Mouse (Mus musculus) subcutaneous adipose tissue, adult 2 months (tissue): ENCODE data around the gene Taf7l. TPM values are rescaled to one million over a fixed set of nuclear protein-coding genes. Genes with fewer than 3 reads are reported as not detected.

Experiments used
- polyA plus RNA-seq: library from polyadenylated mRNA; depleted of rRNA; stranded (reverse); fragments of >200 nt; gene quantifications from 2 replicates; pipeline ENCODE4 v1.2.3, GENCODE M21; 2012; ENCODE audit warnings: low replicate concordance; rRNA removed

Taf7l gene
- not detected in 2 replicates for polyA plus RNA-seq

GRCm38 (mm10) chrX:134476290-134476689, at the start of gene Taf7l:
Gene Taf7l, minus strand, starts transcription at chrX:134476490.

Other genes with a start within 250 kb of the Taf7l start
- 9.3 and 10.3 TPM in 2 replicates for gene Trmt2b, start 199.5 kb downstream of the Taf7l start, polyA plus RNA-seq
- gene Tmem35a, start 181.3 kb downstream of the Taf7l start, polyA plus RNA-seq, result 0.62 and 1.9 TPM in 2 replicates
- 0.36 and 1.3 TPM in 2 replicates for gene Cenpi, start 168.4 kb downstream of the Taf7l start, polyA plus RNA-seq
- gene Drp2, start 71.9 kb downstream of the Taf7l start, polyA plus RNA-seq, result 0.63 and 4.4 TPM in 2 replicates
- 2.4 and 2.6 TPM in 2 replicates for gene Timm8a1, start 65.4 kb upstream of the Taf7l start, polyA plus RNA-seq
- gene Btk, start 107.1 kb upstream of the Taf7l start, polyA plus RNA-seq, result 1.7 and 1.8 TPM in 2 replicates
- gene Rpl36a, start 109.2 kb upstream of the Taf7l start, polyA plus RNA-seq, result 115 and 206 TPM in 2 replicates
- 2.1 and 3.9 TPM in 2 replicates for gene Gla, start 124.6 kb upstream of the Taf7l start, polyA plus RNA-seq
- 14.2 and 19.2 TPM in 2 replicates for gene Hnrnph2, start 124.7 kb upstream of the Taf7l start, polyA plus RNA-seq
- gene Armcx4, start 210.0 kb upstream of the Taf7l start, polyA plus RNA-seq, result 0.82 and 2.8 TPM in 2 replicates
- 6.5 and 9.5 TPM in 2 replicates for gene Armcx1, start 241.5 kb upstream of the Taf7l start, polyA plus RNA-seq